Mouse (Mus musculus) brain, embryonic 14.5 days (tissue): ENCODE measurements around the gene Hspa1a. TPM values are rescaled to one million over a fixed set of nuclear protein-coding genes. Genes with fewer than 3 reads are reported as not detected.
A peak's percentile ranks its signal among the peaks of the same experiment; 100 is the strongest.
"Not testable (repeated sequence)": the region's sequence is repeated elsewhere in the genome, so short reads cannot be mapped to it uniquely, and the experiment has no call there.

Source experiments
- DNase-seq: peaks from one replicate; pipeline ENCODE4 v3.0.0-alpha.2; 2011; ENCODE audit warnings: low read depth
- CTCF ChIP-seq: fragments of 200-500 bp; IDR thresholded peaks from 2 replicates; pipeline ENCODE4 v1.5.1; 2012; ENCODE audit warnings: inconsistent platforms, mild to moderate bottlenecking, moderate library complexity, borderline replicate concordance; ENCODE audit not compliant: insufficient read depth, insufficient read length; ENCODE audit errors: extremely low read depth
- POLR2A ChIP-seq: fragments of 200-500 bp; IDR thresholded peaks from 2 replicates; pipeline ENCODE4 v1.6.1; 2012; ENCODE audit warnings: mild to moderate bottlenecking, inconsistent platforms, borderline replicate concordance; ENCODE audit not compliant: poor library complexity, insufficient read depth, insufficient read length, severe bottlenecking; ENCODE audit errors: extremely low read depth
- polyA plus RNA-seq: library from polyadenylated mRNA; depleted of rRNA; stranded (reverse); fragments of >200 nt; gene quantifications from 2 replicates; pipeline ENCODE4 v1.2.3, GENCODE M21; 2012

The Hspa1a gene
- polyA plus RNA-seq, 1 experiment = 6.6 TPM

DNA sequence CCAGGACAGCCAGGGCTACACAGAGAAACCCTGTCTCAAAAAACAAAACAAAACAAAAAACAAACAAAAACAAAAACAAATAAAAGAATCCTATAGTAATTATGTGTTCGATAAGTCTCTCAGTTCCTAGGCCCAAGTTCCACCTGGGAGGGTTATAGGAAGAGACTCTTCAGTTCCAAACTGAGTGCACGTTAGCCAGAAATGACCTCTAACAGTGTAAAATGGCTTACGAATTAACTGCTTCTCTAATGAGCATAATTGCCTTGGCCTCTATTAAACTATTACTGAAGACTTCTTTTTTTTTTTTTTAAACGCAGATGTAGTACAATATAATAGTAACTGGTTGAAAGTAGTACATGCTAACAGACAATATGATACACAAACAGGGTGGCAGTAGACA is 18.1 kb downstream of the Hspa1a start:
- no peak for DNase-seq
- TF ChIP-seq POLR2A = no peak
- no peak for TF ChIP-seq CTCF

DNA sequence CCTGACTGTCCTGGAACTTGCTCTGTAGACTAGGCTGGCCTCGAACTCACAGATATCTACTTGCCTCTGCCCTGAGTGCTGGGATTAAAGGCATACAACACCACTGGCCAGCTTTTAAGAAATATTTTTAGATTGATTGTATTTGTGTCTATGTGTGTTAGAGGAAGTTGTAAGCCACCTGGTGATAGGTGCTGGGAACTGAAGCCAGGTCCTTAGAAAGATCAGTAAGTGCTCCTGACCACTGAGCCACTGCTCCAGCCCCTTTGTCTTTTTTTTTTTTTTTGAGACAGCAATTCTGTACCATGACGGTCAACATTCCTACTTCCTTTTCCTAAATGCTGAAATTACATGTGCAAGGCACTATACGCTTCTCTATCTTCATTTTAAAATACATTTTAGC is 18.7 kb downstream of the Hspa1a start:
- no peak for DNase-seq
- TF ChIP-seq CTCF (no peak), POLR2A (no peak)

DNA sequence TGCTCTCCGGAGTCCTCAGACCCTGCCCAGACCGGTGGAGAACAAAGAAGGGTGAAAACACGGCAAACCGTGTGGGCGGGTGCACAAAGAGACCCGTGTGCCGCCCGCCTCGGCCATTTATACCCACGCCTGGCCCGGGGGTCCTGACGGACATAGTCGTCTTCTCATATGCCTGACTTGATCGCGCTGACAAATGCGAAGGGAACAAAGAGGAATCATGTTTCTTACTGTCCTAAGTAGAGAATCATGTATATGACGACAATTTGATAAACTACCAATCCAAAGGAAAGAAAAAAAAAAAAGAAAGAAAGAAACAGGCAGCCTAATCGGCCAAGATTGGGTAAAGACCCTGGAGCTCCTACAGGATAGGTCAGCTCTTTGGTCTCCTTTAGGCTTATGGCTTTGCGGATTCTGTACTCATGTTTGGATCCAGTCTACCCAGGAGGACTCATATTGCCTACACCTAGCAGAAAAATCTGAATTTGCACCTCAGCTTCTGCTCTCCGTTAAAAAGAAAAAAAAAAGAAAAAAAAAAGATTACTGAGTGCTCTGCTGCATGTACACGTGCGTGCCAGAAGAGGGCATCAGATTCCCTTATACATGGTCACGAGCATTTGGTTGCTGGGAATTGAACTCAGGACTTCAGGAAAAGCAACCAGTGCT is 19.4 kb downstream of the Hspa1a start:
- peak; percentile 90 for DNase-seq
- TF ChIP-seq CTCF (peak; percentile 60; the same call in 1 of the 2 replicates), POLR2A (peak; percentile 91; the same call in 1 of the 2 replicates)

DNA sequence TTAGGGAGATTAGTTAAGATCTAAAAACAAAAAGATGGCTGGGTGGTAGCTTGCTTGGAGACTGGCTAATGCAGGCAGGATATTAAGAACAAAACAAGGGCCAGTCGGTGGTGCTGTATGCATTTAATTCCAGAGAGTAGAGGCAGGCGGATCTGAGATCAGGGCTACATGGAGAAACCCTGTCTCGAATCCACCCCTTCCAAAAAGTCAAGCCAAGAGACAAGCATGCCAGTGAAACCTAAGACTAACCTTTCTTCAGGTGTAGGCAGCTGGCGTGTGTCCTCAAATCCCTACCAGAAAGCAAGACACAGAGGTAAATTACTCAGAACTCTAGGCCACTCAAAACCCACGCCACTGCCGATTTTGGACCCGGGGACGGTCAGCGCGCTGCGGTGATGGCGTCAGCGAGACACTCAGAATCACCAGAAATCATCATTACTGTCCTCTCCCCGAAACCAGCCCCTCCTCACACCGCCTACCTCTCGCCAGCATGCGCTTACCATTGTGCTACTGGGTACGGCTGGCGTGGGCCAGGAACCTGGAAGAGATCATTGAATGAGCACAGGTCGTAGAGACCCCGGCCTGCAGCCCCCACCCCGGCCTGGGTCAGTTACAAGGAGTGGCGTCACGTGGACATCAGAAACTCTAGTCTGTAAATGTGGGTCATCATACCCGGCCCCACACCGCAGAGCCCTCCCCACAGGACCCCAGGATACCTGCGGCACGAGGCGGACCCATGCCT is 20.1 kb downstream of the Hspa1a start:
- no peak for TF ChIP-seq POLR2A
- no peak for TF ChIP-seq CTCF
- peak; percentile 43 for DNase-seq

DNA sequence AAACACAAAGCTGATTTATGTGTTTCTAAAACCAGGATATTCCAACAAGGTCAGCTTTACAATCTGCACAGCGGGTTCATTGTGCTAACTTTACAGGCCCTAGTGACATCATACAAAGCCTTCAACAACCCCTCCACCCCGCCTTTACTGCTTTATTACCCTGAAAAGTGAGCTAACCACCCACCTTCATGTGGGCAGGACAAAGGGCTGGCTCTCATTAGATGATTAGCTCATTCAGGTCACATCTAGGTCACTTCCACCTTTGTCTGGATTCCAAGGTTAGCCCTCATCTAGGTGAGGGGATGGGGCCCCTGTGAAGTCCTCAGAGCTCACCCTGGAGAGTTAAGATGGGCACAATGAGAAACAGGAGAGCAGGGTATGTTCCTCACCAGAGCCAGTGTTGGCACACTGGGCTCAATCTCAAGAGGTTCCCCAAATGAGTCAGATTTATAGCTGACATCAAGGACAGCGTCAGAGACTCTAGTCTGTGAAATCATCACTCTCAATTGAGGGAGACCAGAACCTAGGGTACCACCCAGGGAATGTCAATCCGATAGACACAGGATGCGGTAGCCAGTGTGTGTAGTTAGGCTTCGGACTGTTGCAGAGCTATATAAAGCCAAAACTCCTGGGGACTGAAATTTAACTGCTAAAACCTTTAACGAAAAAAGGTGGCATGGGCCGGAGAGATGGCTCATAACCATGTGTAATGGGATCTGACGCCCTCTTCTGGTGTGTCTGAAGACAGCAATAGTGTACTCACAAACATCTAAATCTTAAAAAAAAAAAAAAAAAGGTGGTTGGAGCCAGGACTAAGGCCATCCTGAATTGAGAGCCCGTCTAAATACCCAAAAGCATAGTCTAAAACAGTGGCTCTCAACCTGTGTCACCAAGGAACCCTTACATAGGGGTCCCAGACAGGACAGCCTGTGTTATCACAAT is 21.2 kb downstream of the Hspa1a start:
- DNase-seq = peak; percentile 18
- peak; percentile 19; the same call in 1 of the 2 replicates for TF ChIP-seq CTCF
- TF ChIP-seq POLR2A = no peak

DNA sequence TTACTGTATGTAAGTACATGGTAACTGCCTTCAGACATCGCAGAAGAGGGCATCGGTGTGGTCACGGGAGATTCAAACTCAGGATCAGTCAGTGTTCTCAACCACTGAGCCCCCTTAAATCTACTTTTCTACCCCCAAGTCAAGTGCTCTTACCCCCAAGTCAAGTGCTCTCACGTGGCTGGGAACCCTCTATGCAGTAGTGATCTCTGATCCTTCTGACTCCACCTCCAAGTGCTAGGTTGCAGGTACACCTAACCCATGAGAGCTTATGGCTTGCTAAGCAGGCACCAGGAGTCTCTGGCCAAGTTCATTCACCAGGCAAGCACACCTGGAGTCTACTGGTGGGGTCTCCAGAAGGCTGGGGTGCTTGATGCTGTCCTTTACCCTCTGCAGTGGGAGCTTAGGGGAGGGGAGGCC is 22.4 kb downstream of the Hspa1a start:
- TF ChIP-seq CTCF = no peak
- 0 out of 2 replicates have a peak, but pooled peaks have one; percentile 12 for TF ChIP-seq POLR2A
- DNase-seq = peak; percentile 2

DNA sequence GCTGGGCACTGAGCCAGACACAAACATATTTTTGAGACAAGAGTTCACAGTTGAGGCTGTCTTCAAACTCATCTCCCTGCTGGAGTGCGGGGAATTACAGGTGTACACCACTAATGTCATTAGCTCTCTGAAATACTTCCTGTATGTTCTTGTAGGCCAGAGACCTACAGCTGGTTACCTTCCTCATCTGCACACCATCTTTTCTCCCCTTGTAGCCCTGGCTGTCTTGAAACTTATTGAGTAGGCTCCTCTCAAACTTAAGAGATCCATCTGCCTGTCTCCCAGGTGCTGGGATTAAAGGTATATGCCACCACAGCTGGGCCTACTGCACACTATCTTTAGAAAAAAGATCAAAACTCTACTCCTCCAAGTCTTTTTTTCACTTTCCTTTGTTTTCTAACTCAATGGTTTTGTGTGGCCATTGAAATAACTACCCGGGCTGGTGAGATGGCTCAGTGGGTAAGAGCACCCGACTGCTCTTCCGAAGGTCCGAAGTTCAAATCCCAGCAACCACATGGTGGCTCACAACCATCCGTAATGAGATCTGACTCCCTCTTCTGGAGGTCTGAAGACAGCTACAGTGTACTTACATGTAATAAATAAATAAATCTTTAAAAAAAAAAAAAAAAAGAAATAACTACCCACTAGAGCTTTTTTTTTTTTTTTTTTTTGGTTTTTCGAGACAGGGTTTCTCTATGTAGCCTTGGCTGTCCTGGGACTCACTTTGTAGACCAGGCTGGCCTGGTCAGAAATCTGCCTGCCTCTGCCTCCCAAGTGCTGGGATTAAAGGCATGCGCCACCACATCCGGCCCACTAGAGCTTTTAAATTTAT is 23.0 kb downstream of the Hspa1a start:
- DNase-seq = not testable (repeated sequence)

DNA sequence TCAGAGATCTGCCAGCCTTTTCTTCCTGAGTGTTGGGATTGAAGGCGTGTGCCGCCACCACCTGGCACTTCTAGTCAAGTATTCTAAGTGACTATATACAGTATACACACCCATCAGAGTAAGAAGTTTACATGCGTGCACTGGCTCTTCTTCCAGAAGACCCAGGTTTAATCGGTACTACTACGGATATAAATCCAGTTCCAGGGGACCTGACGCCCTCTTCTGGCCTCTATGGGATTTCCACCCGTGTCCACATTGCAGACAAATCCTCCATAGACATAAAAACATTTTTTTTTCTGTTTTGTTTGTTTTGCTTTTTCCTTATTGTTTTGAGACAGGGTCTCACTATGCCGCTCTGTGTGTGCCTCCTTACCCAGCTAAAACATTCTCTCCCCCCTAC is 24.4 kb downstream of the Hspa1a start:
- peak; percentile 48 for DNase-seq
- no peak for TF ChIP-seq POLR2A
- peak; percentile 42; the same call in 1 of the 2 replicates for TF ChIP-seq CTCF

DNA sequence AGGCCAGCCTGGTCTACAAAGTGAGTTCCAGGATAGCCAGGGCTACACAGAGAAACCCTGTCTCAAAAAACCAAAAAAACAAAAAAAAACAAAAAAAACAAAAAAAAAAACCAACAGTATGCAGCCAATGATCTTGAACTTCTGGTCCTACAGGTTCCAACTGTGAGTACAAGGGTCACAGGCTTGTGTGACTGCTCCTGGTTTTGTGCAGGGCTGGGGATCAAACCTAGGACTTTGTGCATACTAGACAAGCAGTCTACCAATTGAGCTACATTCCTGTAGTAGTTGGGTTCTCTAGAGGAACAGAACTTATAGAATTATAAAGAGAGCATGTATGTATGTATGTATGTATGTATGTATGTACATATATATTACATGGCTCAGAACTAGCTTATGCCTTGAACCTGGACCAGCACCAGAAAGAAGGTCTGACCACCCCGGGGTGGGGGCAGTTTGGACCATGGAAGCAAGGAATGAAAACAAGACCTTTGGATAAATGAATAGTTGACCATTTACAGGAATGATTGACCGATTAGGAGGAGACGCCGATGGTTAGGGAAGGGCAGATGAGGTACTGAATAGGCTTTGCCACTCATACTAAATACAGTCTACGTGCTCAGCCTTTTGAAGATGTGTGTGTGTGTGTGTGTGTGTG is 25.3 kb downstream of the Hspa1a start:
- TF ChIP-seq POLR2A (no peak), CTCF (no peak)
- no peak for DNase-seq

DNA sequence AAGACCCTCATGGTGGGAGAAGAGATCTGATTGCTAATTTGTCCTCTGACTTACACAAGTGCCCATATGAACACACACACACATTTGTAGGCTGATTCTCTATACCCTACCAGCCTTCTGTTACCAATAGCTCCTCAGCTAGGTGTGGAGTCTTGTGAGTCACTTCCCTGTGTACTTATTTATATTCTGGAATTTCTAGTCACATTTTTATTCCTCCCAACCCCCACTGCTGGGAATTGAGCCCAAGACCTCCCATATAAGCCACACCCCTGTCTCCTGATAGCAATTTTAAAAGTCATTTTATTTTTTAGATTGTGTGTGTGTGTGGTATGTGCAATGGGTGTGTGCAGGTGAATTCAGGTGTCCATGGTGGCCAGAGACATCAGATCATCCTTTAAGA is 27.6 kb downstream of the Hspa1a start:
- TF ChIP-seq CTCF = no peak
- no peak for TF ChIP-seq POLR2A
- DNase-seq = no peak
